Mouse (Mus musculus): ENCODE measurements at regions not wholly inside any gene's neighbourhood (a gene's known extent, or its start where the extent isn't known, plus 50 kb on each side); places are given as distances from the start of the nearest gene placed in this dataset.

DNA sequence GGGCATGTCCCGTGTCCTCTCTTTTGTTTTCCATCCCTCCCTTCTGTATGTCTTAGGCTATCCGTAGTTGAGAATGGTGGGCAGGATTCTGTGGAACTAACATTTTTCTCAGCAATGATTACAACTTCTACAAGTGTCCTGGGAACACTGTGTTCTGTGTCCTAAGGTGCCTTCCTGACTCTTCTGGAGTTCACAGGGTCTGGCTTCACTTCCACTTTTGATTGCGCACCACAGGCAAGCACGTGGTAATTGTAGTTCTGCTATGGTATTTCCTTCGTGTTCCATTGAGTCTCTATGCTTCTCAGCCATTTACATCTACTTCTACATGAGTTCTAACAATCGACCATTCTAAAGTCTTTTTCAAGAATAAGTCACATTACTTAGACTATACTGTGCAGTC, 70.4 kb upstream of the Rgs1 start:
- Histone ChIP-seq H3K4me2 (ENCODE audit: low read depth, low read length) (no peak overlapping the region), H3K9me3 (ENCODE audit: low read length) (no peaks in the 10 kb centered on the region), H3K27ac (no peak overlapping the region), H3K9ac (replicated peaks; ENCODE audit: low read length) (no peak overlapping the region), H3K4me1 (ENCODE audit: insufficient read depth, low read length) (no peaks in the 10 kb centered on the region), H3K27me3 (ENCODE audit: insufficient read depth, low read length) (no peaks in the 10 kb centered on the region), H3K4me3 (ENCODE audit: low read length) (no peak overlapping the region), H3K36me3 (ENCODE audit: insufficient read depth, low read length) (no peaks in the 10 kb centered on the region)
- no peak for TF ChIP-seq CTCF (IDR thresholded peaks at IDR 0.05; ENCODE audit: low read depth)
- WGBS, result 89% methylated on average over 6 of the region's 6 CpGs
- DNase-seq (ENCODE audit: low spot score) (no peak), ATAC-seq (no peak)

DNA sequence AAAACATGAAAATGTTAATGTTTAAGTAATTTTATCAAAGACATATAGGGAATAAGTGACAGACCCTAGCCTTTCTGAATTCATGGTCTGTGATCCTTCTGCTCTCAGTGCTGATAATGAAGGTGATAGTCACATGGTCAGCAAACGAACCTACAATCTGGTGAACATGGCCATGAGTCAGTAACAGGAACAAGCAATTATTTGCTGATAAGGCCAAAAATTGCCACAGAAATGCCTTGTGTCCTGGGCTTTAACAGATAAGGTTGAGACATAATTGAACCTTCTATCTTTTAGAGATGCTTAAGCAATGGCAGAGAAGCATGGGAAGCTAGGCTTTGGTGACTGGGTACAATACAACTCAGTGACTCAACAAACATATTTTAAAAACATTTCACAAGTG, 69.2 kb upstream of the Rgs1 start:
- no peaks in the 10 kb centered on the region for H3K9me3 ChIP-seq (ENCODE audit: low read length)
- no peaks in the 10 kb centered on the region for H3K4me1 ChIP-seq (ENCODE audit: insufficient read depth, low read length)
- ATAC-seq (no peak), DNase-seq (ENCODE audit: low spot score) (no peak)
- 64% methylated on average over 1 of the region's 1 CpGs for WGBS
- H3K4me3 ChIP-seq (ENCODE audit: low read length), result no peak overlapping the region
- H3K27me3 ChIP-seq (ENCODE audit: insufficient read depth, low read length), result no peaks in the 10 kb centered on the region
- no peak overlapping the region for H3K4me2 ChIP-seq (ENCODE audit: low read depth, low read length)
- H3K27ac ChIP-seq, result no peak overlapping the region
- no peak overlapping the region for H3K9ac ChIP-seq (replicated peaks; ENCODE audit: low read length)
- H3K36me3 ChIP-seq (ENCODE audit: insufficient read depth, low read length), result no peaks in the 10 kb centered on the region
- TF ChIP-seq CTCF (IDR thresholded peaks at IDR 0.05; ENCODE audit: low read depth), result no peak

DNA sequence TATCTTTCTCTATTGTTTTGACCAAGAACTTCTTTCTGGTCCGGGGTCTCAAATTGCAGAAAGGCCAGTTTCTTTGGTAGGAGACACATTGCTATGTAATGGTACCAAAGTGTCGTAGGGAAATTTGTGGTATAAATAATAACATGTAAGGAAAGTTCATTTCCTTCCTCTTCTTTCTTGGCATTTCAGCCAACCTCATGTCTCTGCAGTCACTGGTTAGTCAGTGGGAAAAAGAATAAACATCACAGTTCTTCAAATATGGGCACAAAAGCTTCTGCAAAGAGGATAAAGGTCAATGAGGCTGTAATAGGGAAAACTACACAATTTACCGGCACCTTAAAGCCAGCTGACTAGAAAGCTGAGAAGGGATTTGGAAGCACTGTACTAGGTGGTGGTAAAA, 68.5 kb upstream of the Rgs1 start:
- DNase-seq (ENCODE audit: low spot score) (no peak), ATAC-seq (no peak)
- H3K9ac ChIP-seq (replicated peaks; ENCODE audit: low read length), result no peak overlapping the region
- H3K4me2 ChIP-seq (ENCODE audit: low read depth, low read length), result no peak overlapping the region
- H3K27ac ChIP-seq, result no peak overlapping the region
- H3K4me1 ChIP-seq (ENCODE audit: insufficient read depth, low read length), result no peaks in the 10 kb centered on the region
- H3K27me3 ChIP-seq (ENCODE audit: insufficient read depth, low read length), result no peaks in the 10 kb centered on the region
- H3K9me3 ChIP-seq (ENCODE audit: low read length), result no peaks in the 10 kb centered on the region
- H3K36me3 ChIP-seq (ENCODE audit: insufficient read depth, low read length), result no peaks in the 10 kb centered on the region
- TF ChIP-seq CTCF (IDR thresholded peaks at IDR 0.05; ENCODE audit: low read depth), result no peak
- H3K4me3 ChIP-seq (ENCODE audit: low read length), result no peak overlapping the region
- 90% methylated on average over 3 of the region's 3 CpGs for WGBS

DNA sequence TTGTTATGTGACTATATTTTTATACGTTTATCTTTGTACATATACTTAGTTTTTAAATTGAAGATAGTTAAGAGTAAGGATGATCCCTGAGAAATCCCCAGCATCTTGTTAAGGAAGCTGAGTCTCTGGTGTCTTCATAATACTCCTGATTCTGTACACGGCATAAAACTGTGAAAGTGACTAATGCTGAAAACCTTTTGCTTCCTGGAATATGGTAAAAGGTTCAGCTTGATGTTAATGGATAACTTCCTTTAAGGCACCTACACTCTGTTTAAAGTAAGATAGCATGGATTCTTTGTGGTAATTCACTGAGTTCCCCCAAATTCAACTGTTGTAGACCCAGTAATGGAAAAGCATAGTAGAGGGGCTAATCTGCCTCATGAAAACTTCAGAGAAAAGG, 67.2 kb upstream of the Rgs1 start:
- DNase-seq (ENCODE audit: low spot score), result no peak
- TF ChIP-seq CTCF (IDR thresholded peaks at IDR 0.05; ENCODE audit: low read depth), result no peak
- H3K27ac ChIP-seq, result no peak overlapping the region

DNA sequence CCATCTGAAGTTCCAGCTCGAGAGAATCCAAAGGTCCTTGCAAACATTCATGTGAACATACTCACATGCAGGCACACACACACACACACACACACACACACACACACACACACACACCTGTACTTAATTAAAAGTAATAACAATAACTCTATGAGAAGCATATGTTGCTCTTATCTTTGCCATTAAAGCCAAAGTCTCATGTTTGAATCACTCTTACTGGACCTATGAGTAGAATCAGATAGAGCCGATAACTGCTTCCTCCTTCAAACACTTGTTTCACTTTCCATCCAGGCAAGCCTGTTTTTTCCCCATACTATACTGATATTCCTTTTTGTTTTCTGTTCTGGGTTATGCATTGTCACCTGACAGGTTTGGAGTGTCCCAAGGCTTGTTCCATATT, 65.3 kb upstream of the Rgs1 start:
- Histone ChIP-seq H3K27me3 (ENCODE audit: insufficient read depth, low read length) (no peaks in the 10 kb centered on the region), H3K9ac (replicated peaks; ENCODE audit: low read length) (no peak overlapping the region), H3K4me2 (ENCODE audit: low read depth, low read length) (no peak overlapping the region), H3K4me1 (ENCODE audit: insufficient read depth, low read length) (no peaks in the 10 kb centered on the region), H3K4me3 (ENCODE audit: low read length) (no peak overlapping the region), H3K9me3 (ENCODE audit: low read length) (no peaks in the 10 kb centered on the region), H3K27ac (no peak overlapping the region), H3K36me3 (ENCODE audit: insufficient read depth, low read length) (no peaks in the 10 kb centered on the region)
- ATAC-seq, result no peak
- WGBS, result 87% methylated on average over 2 of the region's 2 CpGs
- TF ChIP-seq CTCF (IDR thresholded peaks at IDR 0.05; ENCODE audit: low read depth), result no peak
- no peak for DNase-seq (ENCODE audit: low spot score)

More for the DNA sequence above, 67.2 kb upstream of the Rgs1 start:
- H3K27me3 ChIP-seq (ENCODE audit: insufficient read depth, low read length), result no peaks in the 10 kb centered on the region
- no peak overlapping the region for H3K9ac ChIP-seq (replicated peaks; ENCODE audit: low read length)
- H3K4me1 ChIP-seq (ENCODE audit: insufficient read depth, low read length), result no peaks in the 10 kb centered on the region
- 86% methylated on average over 2 of the region's 2 CpGs for WGBS
- ATAC-seq, result no peak
- H3K9me3 ChIP-seq (ENCODE audit: low read length), result no peaks in the 10 kb centered on the region
- H3K4me2 ChIP-seq (ENCODE audit: low read depth, low read length), result no peak overlapping the region
- H3K36me3 ChIP-seq (ENCODE audit: insufficient read depth, low read length), result no peaks in the 10 kb centered on the region
- no peak overlapping the region for H3K4me3 ChIP-seq (ENCODE audit: low read length)

DNA sequence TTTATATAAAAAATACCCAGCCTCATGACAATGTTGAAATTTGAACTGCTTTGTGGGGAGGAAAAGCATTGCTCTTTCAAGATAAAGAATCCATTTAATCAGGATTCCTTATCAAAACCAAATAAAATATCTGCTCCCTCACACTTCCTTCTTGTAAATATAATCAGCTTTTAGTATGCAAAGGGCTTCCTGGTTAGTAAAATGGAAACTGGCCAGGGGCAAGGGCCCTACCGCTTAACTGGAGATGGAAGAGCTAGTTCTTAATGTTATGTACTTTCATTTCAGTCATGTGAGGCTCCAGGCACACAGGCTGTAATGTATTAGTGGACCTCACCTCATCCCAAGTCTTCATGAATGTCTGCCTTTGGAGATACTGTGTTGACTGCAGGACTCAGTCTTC, 64.3 kb upstream of the Rgs1 start:
- H3K9ac ChIP-seq (replicated peaks; ENCODE audit: low read length), result no peak overlapping the region
- no peak for TF ChIP-seq CTCF (IDR thresholded peaks at IDR 0.05; ENCODE audit: low read depth)
- no peaks in the 10 kb centered on the region for H3K36me3 ChIP-seq (ENCODE audit: insufficient read depth, low read length)
- no peaks in the 10 kb centered on the region for H3K27me3 ChIP-seq (ENCODE audit: insufficient read depth, low read length)
- no peak overlapping the region for H3K27ac ChIP-seq
- ATAC-seq (no peak), DNase-seq (ENCODE audit: low spot score) (no peak)
- H3K9me3 ChIP-seq (ENCODE audit: low read length), result no peaks in the 10 kb centered on the region
- no peaks in the 10 kb centered on the region for H3K4me1 ChIP-seq (ENCODE audit: insufficient read depth, low read length)
- 96% methylated on average over 1 of the region's 1 CpGs for WGBS
- H3K4me2 ChIP-seq (ENCODE audit: low read depth, low read length), result no peak overlapping the region
- no peak overlapping the region for H3K4me3 ChIP-seq (ENCODE audit: low read length)

DNA sequence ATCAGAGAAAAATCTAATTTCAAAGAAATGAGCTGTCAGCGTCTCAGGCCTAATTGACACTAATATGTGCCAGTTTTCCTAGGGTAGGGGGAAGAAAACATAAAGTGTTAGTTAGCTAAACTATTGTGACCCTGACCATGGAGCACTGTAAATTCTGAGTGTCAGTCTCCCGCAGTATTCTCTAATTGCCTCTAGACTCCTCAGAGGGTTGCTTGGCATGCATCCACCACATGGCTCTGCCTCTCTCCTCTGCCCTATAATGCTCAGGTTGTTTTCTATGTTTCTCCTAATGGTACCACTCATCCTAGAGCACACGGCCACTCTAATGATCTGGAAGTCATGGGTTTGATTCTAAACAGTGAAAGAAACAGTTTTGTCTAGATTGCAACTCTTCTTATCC, 60.9 kb upstream of the Rgs1 start:
- no peaks in the 10 kb centered on the region for H3K36me3 ChIP-seq (ENCODE audit: insufficient read depth, low read length)
- no peak for ATAC-seq
- no peak overlapping the region for H3K4me2 ChIP-seq (ENCODE audit: low read depth, low read length)
- no peaks in the 10 kb centered on the region for H3K27me3 ChIP-seq (ENCODE audit: insufficient read depth, low read length)
- no peaks in the 10 kb centered on the region for H3K9me3 ChIP-seq (ENCODE audit: low read length)
- no peak overlapping the region for H3K9ac ChIP-seq (replicated peaks; ENCODE audit: low read length)
- DNase-seq (ENCODE audit: low spot score), result peak; percentile 14
- no peak for TF ChIP-seq CTCF (IDR thresholded peaks at IDR 0.05; ENCODE audit: low read depth)
- no peak overlapping the region for H3K4me3 ChIP-seq (ENCODE audit: low read length)
- no peaks in the 10 kb centered on the region for H3K4me1 ChIP-seq (ENCODE audit: insufficient read depth, low read length)
- 48% methylated on average over 3 of the region's 3 CpGs for WGBS
- no peak overlapping the region for H3K27ac ChIP-seq
